Mouse (Mus musculus) megakaryocyte, embryonic 14.5 days (primary cell): ENCODE measurements around the gene B3gnt4.

ENCODE experiments used
- FLI1 ChIP-seq: IDR thresholded peaks from 2 replicates; pipeline ENCODE4 v1.6.1; 2012; ENCODE audit warnings: low read length, inconsistent platforms, mixed read lengths
- GATA1 ChIP-seq: IDR thresholded peaks from 3 replicates; pipeline ENCODE4 v1.6.1; 2012; ENCODE audit warnings: mixed read lengths, low read length, inconsistent platforms, borderline replicate concordance

DNA sequence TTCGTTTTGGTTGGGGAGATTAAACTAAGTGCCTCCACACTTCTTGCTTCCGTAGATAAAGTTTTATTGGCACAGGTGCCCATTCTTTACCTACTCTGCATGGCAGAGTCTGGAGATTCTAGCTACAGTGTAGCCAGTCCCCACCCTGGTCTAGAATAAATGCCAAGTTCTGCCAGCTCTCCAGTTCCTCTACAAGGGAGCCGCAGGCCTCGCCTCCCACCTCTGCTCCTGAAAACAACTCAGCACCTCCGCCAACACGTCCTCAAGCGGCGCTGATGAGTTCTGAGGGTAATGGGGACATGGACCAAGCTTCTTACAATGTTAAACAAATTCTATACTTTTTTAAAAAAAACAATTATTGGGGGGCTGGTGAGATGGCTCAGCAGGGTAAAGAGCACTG lies 49.3 kb downstream of the B3gnt4 start:
- TF ChIP-seq FLI1 (no peak), GATA1 (no peak)
